In the genomic region with DNA sequence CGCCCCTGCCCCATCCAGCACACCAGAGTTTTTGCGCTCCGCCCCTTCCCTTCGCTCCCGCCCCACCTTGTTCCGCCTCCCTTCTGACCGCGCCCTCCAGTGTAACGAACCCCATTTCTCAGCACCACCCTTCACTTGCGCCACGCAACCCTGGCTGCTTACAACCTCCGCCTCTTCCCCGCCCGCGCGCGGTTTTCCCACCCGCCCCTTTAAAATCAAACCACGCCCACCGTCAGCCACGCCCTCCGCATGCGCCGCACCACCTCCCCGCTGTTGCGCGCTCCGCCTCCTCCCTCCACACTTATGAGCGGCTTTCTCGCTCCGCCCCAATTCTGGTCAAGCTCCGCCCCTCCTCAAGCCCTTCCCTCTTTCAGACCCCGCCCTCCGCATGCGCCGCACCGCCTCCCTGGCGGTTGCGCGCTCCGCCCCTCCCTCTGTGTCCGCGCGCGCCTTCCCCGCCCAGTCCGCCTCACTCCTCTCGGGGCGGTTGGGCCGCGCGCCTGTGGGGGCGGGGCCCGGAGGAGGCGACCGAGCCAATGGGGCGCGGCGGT, we compare ENCODE assay signal across 8 mouse cellular contexts. TPM values are rescaled to one million over a fixed set of nuclear protein-coding genes. Genes with fewer than 3 reads are reported as not detected.
DNase-seq lines count a peak whose midpoint lies in the region; ATAC-seq and TF ChIP-seq lines count a peak whose summit lies in the region.

Gene Vkorc1l1 (plus strand): TSS at position 476 of the 551 bp plus-strand sequence.

- H3K9me3 ChIP-seq in forebrain, embryonic 10.5 days = no peaks in the 10 kb centered on the region
- no peaks in the 10 kb centered on the region for H3K9me3 ChIP-seq in heart, embryonic 15.5 days (replicated peaks)
- H3K9me3 ChIP-seq in liver, embryonic 14.5 days (ENCODE audit: control insufficient read depth, low read length) = no peaks in the 10 kb centered on the region
- H3K9me3 ChIP-seq in neural tube, embryonic 11.5 days (ENCODE audit: control insufficient read depth, low read length) = no peaks in the 10 kb centered on the region
- H3K9me3 ChIP-seq in stomach, postnatal 0 days (ENCODE audit: control insufficient read depth, low read length) = no peaks in the 10 kb centered on the region

- H3K4me1 ChIP-seq in forebrain, embryonic 10.5 days = peaks cover 29% of the 10 kb centered on the region
- peaks cover 6% of the 10 kb centered on the region for H3K4me1 ChIP-seq in heart, embryonic 15.5 days (replicated peaks)
- H3K4me1 ChIP-seq in liver, embryonic 14.5 days (replicated peaks; ENCODE audit: control insufficient read depth in 2 of 2, insufficient read depth in 2 of 2, low read length in 1 of 2) = peaks cover 12 to 18% of the 10 kb centered on the region in 2 experiments
- H3K4me1 ChIP-seq in neural tube, embryonic 11.5 days (ENCODE audit: control insufficient read depth, insufficient read depth, low read length) = peaks cover 3% of the 10 kb centered on the region; the same call in 1 of the 2 replicates
- no peaks in the 10 kb centered on the region for H3K4me1 ChIP-seq in stomach, postnatal 0 days (replicated peaks; ENCODE audit: control insufficient read depth, insufficient read depth)

- ATAC-seq in heart, embryonic 15.5 days (replicated peaks; ENCODE audit: insufficient number of reproducible peaks, insufficient read depth, low FRiP score, low read depth) = peak; percentile 97
- peak; percentile 91 for ATAC-seq in liver, embryonic 14.5 days (ENCODE audit: insufficient read depth)
- peak; percentile 91 for ATAC-seq in neural tube, embryonic 11.5 days (ENCODE audit: insufficient read depth, low FRiP score, low TSS enrichment)
- peak; percentile 99 for ATAC-seq in stomach, postnatal 0 days (ENCODE audit: low FRiP score, low TSS enrichment)

- TF ChIP-seq EP300 in liver, embryonic 14.5 days (IDR thresholded peaks at IDR 0.05; ENCODE audit: low read depth) = no peak
- no peak for TF ChIP-seq EP300 in stomach, postnatal 0 days (optimal IDR thresholded peaks at IDR 0.05)

- H3K27ac ChIP-seq in forebrain, embryonic 10.5 days = peak within 1 kb of the TSS; percentile 92
- peak within 1 kb of the TSS; percentile 59 for H3K27ac ChIP-seq in heart, embryonic 15.5 days
- H3K27ac ChIP-seq in liver, embryonic 14.5 days = peak within 1 kb of the TSS; percentile 76
- 0 out of 2 replicates have a peak within 1 kb of the TSS, but pooled peaks have one; percentile 21 for H3K27ac ChIP-seq in neural tube, embryonic 11.5 days (ENCODE audit: low read depth, low read length)
- H3K27ac ChIP-seq in stomach, postnatal 0 days (replicated peaks) = peak within 1 kb of the TSS; percentile 88

- peak; percentile 98 to 99 for DNase-seq in CD8-positive naive resting alpha-beta T cell, adult 2 months (ENCODE audit: low read depth in 2 of 2, low spot score in 2 of 2)
- peak; percentile 95 for DNase-seq in c-Kit-positive CD71-negative TER-119-negative erythroid progenitor cells, embryonic 14.5 days (ENCODE audit: low read depth)
- peak; percentile 99 for DNase-seq in forebrain, embryonic 10.5 days (ENCODE audit: extremely low spot score, low spot score)
- peak; percentile 99 for DNase-seq in kidney, postnatal 25 days
- DNase-seq in liver, embryonic 14.5 days (ENCODE audit: low read depth in 3 of 3, low spot score in 3 of 3) = peak; percentile 95 to 98 (median 97)
- peak; percentile 100 for DNase-seq in neural tube, embryonic 11.5 days (ENCODE audit: low spot score)
- DNase-seq in stomach, postnatal 0 days (ENCODE audit: low spot score) = peak; percentile 99

- peak within 1 kb of the TSS; percentile 81 for H3K9ac ChIP-seq in heart, embryonic 15.5 days
- H3K9ac ChIP-seq in liver, embryonic 14.5 days (replicated peaks) = peak within 1 kb of the TSS; percentile 91
- peak within 1 kb of the TSS; percentile 75 for H3K9ac ChIP-seq in neural tube, embryonic 11.5 days (ENCODE audit: low read length)
- peak within 1 kb of the TSS; percentile 83 for H3K9ac ChIP-seq in stomach, postnatal 0 days (ENCODE audit: low read length)

- TF ChIP-seq CTCF in liver, embryonic 14.5 days (IDR thresholded peaks at IDR 0.05; ENCODE audit: low read depth) = no peak; the same call in 1 of the 2 replicates
- peak; percentile 7; the same call in 1 of the 2 replicates for TF ChIP-seq CTCF in stomach, postnatal 0 days (IDR thresholded peaks at IDR 0.05; ENCODE audit: low read depth)

- under 1% methylated on average over 59 of the region's 59 CpGs for WGBS in forebrain, embryonic 10.5 days
- WGBS in heart, embryonic 15.5 days = under 1% methylated on average over 56 of the region's 59 CpGs
- under 1% methylated on average over 56 of the region's 59 CpGs for WGBS in liver, embryonic 14.5 days (ENCODE audit: insufficient replicate concordance)
- WGBS in neural tube, embryonic 11.5 days = under 1% methylated on average over 54 of the region's 59 CpGs
- WGBS in stomach, postnatal 0 days = under 1% methylated on average over 45 of the region's 59 CpGs

- H3K27me3 ChIP-seq in forebrain, embryonic 10.5 days (ENCODE audit: poor library complexity, severe bottlenecking) = no peaks in the 10 kb centered on the region
- no peaks in the 10 kb centered on the region; the same call in 1 of the 2 replicates for H3K27me3 ChIP-seq in heart, embryonic 15.5 days
- H3K27me3 ChIP-seq in liver, embryonic 14.5 days (ENCODE audit: control insufficient read depth, insufficient read depth, low read length) = no peaks in the 10 kb centered on the region
- no peaks in the 10 kb centered on the region for H3K27me3 ChIP-seq in neural tube, embryonic 11.5 days (ENCODE audit: control insufficient read depth, insufficient read depth, low read length)
- no peaks in the 10 kb centered on the region for H3K27me3 ChIP-seq in stomach, postnatal 0 days (ENCODE audit: control insufficient read depth, insufficient read depth, low read length)

- peak within 1 kb of the TSS; percentile 94 for H3K4me3 ChIP-seq in forebrain, embryonic 10.5 days
- peak within 1 kb of the TSS; percentile 75 for H3K4me3 ChIP-seq in heart, embryonic 15.5 days
- H3K4me3 ChIP-seq in liver, embryonic 14.5 days (ENCODE audit: insufficient read depth in 1 of 2, low read depth in 2 of 2, low read length in 2 of 2) = peak within 1 kb of the TSS; percentile 85 to 92
- H3K4me3 ChIP-seq in neural tube, embryonic 11.5 days (ENCODE audit: low read depth, low read length) = peak within 1 kb of the TSS; percentile 86
- peak within 1 kb of the TSS; percentile 77 for H3K4me3 ChIP-seq in stomach, postnatal 0 days (ENCODE audit: low read depth, low read length)

- peak within 1 kb of the TSS; percentile 76 for H3K4me2 ChIP-seq in heart, embryonic 15.5 days
- H3K4me2 ChIP-seq in liver, embryonic 14.5 days (ENCODE audit: low read depth) = peak within 1 kb of the TSS; percentile 82
- H3K4me2 ChIP-seq in neural tube, embryonic 11.5 days (ENCODE audit: low read depth) = peak within 1 kb of the TSS; percentile 76
- peak within 1 kb of the TSS; percentile 88 for H3K4me2 ChIP-seq in stomach, postnatal 0 days (replicated peaks; ENCODE audit: low read depth)

- peaks cover 17% of the 10 kb centered on the region for H3K36me3 ChIP-seq in forebrain, embryonic 10.5 days (replicated peaks)
- H3K36me3 ChIP-seq in heart, embryonic 15.5 days = no peaks in the 10 kb centered on the region
- peaks cover 7% of the 10 kb centered on the region for H3K36me3 ChIP-seq in liver, embryonic 14.5 days (replicated peaks; ENCODE audit: control insufficient read depth, insufficient read depth, low read depth)
- H3K36me3 ChIP-seq in neural tube, embryonic 11.5 days (ENCODE audit: control insufficient read depth, insufficient read depth, low read length) = no peaks in the 10 kb centered on the region
- H3K36me3 ChIP-seq in stomach, postnatal 0 days (ENCODE audit: control insufficient read depth, insufficient read depth, low read length) = no peaks in the 10 kb centered on the region

RNA-seq across cellular contexts. Expression of gene Vkorc1l1, which starts in this region (rescaled TPM):
- polyA plus RNA-seq in forebrain, embryonic 10.5 days (2016; fragmentation: Nextera tagmentation; extraction: Ambion mirVana) = 33.0 and 33.4 TPM in 2 replicates
- 13.2 and 14.3 TPM in 2 replicates for polyA plus RNA-seq in heart, embryonic 15.5 days (2015; fragmentation: Nextera tagmentation; extraction: Ambion mirVana)
- 16.5 and 16.6 TPM in 2 replicates for polyA plus RNA-seq in liver, embryonic 14.5 days (2012; rRNA removed)
- 16.2 and 17.5 TPM in 2 replicates for polyA plus RNA-seq in liver, embryonic 14.5 days (2014; fragmentation: Nextera tagmentation; extraction: Ambion mirVana)
- 31.3 and 32.2 TPM in 2 replicates for polyA plus RNA-seq in neural tube, embryonic 11.5 days (2014; fragmentation: Nextera tagmentation; extraction: Ambion mirVana)
- 24.1 TPM in 2 replicates for polyA plus RNA-seq in stomach, postnatal 0 days (2015; fragmentation: Nextera tagmentation; extraction: Ambion mirVana)

Comparison
In these comparisons a context has a peak if more than half of its experiments do, and no peak if none do; other contexts are left out.
1. Peak in every context shown above with its lines: DNase-seq, ATAC-seq, H3K4me3 ChIP-seq and H3K27ac ChIP-seq.
2. H3K27ac ChIP-seq: peak in every context shown above with its lines; median percentile 92 in forebrain, embryonic 10.5 days; 88 in stomach, postnatal 0 days; 76 in liver, embryonic 14.5 days; 59 in heart, embryonic 15.5 days; 21 in neural tube, embryonic 11.5 days.